Mouse (Mus musculus) hindbrain, embryonic 12.5 days (tissue): ENCODE results near the gene C2. TPM values are rescaled to one million over a fixed set of nuclear protein-coding genes. Genes with fewer than 3 reads are reported as not detected.
"Not testable (repeated sequence)": the region's sequence is repeated elsewhere in the genome, so short reads cannot be mapped to it uniquely, and the experiment has no call there.

Experiments used
- ATAC-seq: fragments of 200-750 bp; cut with Nextera tagmentation; 2 replicates; pipeline ENCODE4 v1.8.0; 2017; ENCODE audit warnings: moderate TSS enrichment; ENCODE audit not compliant: low FRiP score
- H3K27ac ChIP-seq: fragments of 300-500 bp; sonication (generic); 2 replicates; pipeline ENCODE4 v1.5.1; 2016; ENCODE audit warnings: mild to moderate bottlenecking
- H3K27me3 ChIP-seq: fragments of 300-500 bp; sonication (generic); 2 replicates; pipeline ENCODE4 v1.6.1; 2016; ENCODE audit warnings: mild to moderate bottlenecking
- H3K36me3 ChIP-seq: fragments of 300-500 bp; sonication (generic); 2 replicates; pipeline ENCODE4 v1.6.1; 2016; ENCODE audit warnings: mild to moderate bottlenecking
- H3K4me1 ChIP-seq: fragments of 300-500 bp; sonication (generic); 2 replicates; pipeline ENCODE4 v1.6.1; 2016
- H3K4me2 ChIP-seq: fragments of 300-500 bp; sonication (generic); replicated peaks from 2 replicates; pipeline ENCODE4 v1.6.1; 2016; ENCODE audit warnings: mild to moderate bottlenecking
- H3K4me3 ChIP-seq: fragments of 300-500 bp; sonication (generic); 2 replicates; pipeline ENCODE4 v1.5.1; 2016; ENCODE audit warnings: mild to moderate bottlenecking
- H3K9ac ChIP-seq: fragments of 300-500 bp; sonication (generic); 2 replicates; pipeline ENCODE4 v1.6.1; 2016; ENCODE audit warnings: mild to moderate bottlenecking, moderate library complexity
- H3K9me3 ChIP-seq: fragments of 300-500 bp; sonication (generic); replicated peaks from 2 replicates; pipeline ENCODE4 v1.6.1; 2016; ENCODE audit warnings: mild to moderate bottlenecking
- WGBS: fragments of 180-500 bp; shearing (Covaris S2); methylation state at CpG from one replicate; pipeline ENCODE4 v1.1.7; 2016; 5-methylcytosine and 5-hydroxymethylcytosine counted together
- polyA plus RNA-seq: library from polyadenylated mRNA; unstranded; fragments of >200 nt; fragmentation: Nextera tagmentation; extraction: Ambion mirVana; gene quantifications from 2 replicates; pipeline ENCODE4 v1.2.1, GENCODE M21; 2016

Gene C2
- polyA plus RNA-seq, 1 experiment from 2014 or later: 2.6 TPM

DNA sequence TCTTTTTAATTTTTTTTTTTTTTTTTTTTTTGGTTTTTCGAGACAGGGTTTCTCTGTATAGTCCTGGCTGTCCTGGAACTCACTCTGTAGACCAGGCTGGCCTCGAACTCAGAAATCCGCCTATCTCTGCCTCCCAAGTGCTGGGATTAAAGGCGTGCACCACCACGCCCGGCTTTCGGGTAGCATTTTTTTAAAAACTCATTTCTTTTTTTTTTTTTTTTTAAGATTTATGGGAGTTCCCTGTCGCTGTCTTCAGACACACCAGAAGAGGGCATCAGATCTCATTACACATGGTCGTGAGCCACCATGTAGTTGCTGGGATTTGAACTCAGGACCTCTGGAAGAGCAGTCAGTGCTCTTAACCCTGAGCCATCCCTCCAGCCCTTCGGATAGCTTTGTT lies 3.9 kb upstream of the C2 start:
- H3K9me3 ChIP-seq, H3K27ac ChIP-seq, H3K4me3 ChIP-seq, ATAC-seq, H3K4me2 ChIP-seq, H3K9ac ChIP-seq, H3K27me3 ChIP-seq: not testable (repeated sequence)
- H3K36me3 ChIP-seq: peaks cover 54% of the 10 kb centered on the region
- WGBS: 91% methylated on average over 9 of the region's 10 CpGs
- H3K4me1 ChIP-seq: peaks cover 24% of the 10 kb centered on the region

DNA sequence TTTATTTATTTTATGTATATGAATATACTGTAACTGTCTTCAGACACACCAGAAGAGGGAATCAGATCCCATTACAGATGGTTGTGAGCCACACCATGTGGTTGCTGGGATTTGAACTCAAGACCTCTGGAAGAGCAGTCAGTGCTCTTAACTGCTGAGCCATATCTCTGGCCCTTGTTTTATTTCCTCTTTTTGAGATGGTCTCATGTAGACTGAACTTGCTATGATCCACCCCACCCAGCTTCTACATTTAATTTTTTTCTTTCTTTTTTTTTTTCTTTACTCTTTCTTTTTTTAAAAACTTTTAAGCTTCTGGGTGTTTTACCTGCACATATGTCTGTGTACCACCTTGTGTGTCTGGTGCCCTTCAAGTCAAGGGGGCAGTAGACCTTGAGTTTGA lies 2.8 kb upstream of the C2 start:
- not testable (repeated sequence) for ATAC-seq, H3K9me3 ChIP-seq, H3K4me3 ChIP-seq, H3K27ac ChIP-seq, H3K9ac ChIP-seq, H3K27me3 ChIP-seq, H3K4me2 ChIP-seq
- peaks cover 35% of the 10 kb centered on the region for H3K4me1 ChIP-seq
- H3K36me3 ChIP-seq: peaks cover 48% of the 10 kb centered on the region

DNA sequence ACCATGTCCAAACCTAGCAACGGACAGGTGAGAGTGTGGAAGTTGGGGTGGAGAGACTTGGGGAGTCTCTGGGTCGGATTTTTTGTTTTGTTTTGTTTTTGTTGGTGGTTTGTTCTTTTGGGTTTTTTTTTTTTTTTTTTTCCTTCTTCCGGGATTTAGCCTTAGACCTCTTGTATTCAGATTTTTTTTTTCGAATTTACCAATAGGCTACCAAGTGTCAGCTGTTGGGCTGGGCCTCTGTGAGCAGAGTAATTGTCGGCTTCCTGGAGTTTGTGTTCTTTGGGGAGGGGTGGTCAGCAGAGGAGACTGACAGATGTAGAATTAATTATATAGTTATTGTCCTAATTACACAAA lies 1.8 kb upstream of the C2 start:
- 2% methylated on average over 5 of the region's 5 CpGs for WGBS
- no peaks in the 10 kb centered on the region for H3K9me3 ChIP-seq
- peaks cover 38% of the 10 kb centered on the region for H3K36me3 ChIP-seq
- no peak for ATAC-seq
- peak overlapping the region; percentile 100 for H3K4me3 ChIP-seq
- H3K9ac ChIP-seq: peak overlapping the region; percentile 100
- H3K4me2 ChIP-seq: peak overlapping the region; percentile 98
- H3K27me3 ChIP-seq: no peaks in the 10 kb centered on the region
- H3K4me1 ChIP-seq: peaks cover 43% of the 10 kb centered on the region
- peak overlapping the region; percentile 98 for H3K27ac ChIP-seq

DNA sequence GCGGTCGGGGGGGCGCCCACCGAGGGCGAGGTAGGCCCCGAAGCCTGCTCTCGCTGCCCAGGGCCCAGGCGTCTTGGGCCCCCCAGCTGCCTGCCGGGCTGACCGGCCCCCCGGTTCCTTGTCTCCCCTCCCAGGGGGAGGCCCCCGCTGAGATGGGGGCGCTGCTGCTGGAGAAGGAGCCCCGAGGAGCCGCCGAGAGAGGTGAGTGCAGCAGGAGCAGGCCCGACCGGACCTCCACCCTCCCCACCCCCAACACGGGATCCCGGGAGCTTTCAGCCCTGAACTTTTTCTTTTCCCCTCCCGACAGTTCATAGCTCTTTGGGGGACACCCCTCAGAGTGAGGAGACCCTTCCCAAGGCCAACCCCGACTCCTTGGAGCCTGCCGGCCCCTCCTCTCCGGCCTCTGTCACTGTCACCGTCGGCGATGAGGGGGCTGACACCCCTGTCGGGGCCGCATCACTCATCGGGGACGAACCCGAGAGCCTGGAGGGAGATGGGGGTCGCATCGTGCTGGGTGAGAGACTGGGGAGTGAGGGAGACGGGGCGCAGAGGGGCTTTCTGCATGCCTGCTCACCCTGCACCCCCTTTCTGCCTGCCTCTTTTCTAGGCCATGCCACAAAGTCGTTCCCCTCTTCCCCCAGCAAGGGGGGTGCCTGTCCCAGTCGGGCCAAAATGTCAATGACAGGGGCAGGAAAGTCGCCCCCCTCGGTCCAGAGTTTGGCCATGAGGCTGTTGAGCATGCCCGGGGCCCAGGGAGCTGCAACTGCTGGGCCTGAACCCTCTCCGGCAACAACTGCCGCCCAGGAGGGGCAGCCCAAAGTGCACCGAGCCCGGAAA lies 1.2 kb upstream of the C2 start:
- Histone ChIP-seq H3K36me3 (peaks cover 32% of the 10 kb centered on the region), H3K4me1 (peaks cover 43% of the 10 kb centered on the region), H3K4me3 (peak overlapping the region; percentile 100), H3K4me2 (peak overlapping the region; percentile 98), H3K27ac (peak overlapping the region; percentile 98), H3K27me3 (no peaks in the 10 kb centered on the region), H3K9ac (peak overlapping the region; percentile 100), H3K9me3 (no peaks in the 10 kb centered on the region)
- under 1% methylated on average over 30 of the region's 45 CpGs for whole genome bisulfite sequencing
- peak; percentile 8; the same call in 1 of the 2 replicates for ATAC-seq

DNA sequence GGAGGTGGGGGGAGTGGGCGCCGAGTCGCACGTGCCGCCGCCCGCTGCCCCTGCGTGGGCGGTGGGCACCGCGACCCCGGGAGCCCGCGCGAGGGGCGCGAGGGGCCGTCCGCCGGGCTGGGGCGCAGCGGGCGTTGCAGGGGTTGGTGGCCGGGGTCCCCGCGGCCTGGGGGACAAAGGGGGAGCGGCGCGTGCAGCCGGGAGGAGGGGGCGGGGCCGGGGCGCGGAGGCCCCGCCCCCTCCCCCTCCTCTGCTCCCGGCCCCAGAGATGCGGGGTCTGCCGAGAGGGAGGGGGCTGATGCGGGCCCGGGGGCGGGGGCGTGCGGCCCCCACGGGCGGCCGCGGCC lies 614 bp upstream of the C2 start:
- H3K4me1 ChIP-seq: peaks cover 44% of the 10 kb centered on the region

DNA sequence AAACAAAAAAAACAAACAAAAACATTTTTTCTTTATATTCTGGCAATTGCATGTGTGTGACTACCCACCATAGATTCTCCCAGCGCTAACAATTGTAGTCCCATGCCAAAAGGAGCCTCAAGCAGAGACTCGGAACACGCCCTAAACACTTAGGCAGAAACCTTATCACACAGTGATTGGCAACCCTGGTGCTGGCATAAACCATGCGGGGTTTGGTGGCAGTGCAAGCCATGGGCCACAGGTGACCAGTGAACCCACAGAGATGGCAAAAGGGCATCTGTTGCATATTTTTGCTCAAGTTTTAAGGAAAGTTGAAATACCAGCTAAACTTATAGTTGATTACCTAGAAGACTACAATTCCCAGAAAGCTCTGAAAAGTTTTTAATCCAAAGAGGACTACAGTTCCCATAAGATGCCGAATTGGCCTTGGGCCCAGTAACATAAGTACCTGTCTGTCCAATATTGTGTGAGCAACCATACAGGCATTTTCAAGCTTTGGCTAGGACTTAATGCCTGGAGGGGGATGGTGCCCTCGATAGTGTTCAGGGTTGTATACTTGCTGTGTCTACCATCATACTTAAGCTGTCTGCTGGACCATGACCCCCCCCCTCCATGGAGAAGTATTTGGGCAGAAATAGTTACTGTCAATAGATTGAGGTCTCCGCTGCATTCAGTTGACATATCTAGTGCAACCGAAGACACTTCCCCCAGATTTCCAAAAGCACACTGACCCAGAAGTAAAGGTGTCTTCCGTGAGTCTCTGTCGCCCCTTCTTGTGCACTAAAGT lies 499 bp downstream of the C2 start:
- H3K27me3 ChIP-seq: no peaks in the 10 kb centered on the region
- no peak for ATAC-seq
- H3K36me3 ChIP-seq: peaks cover 15% of the 10 kb centered on the region
- peaks cover 48% of the 10 kb centered on the region for H3K4me1 ChIP-seq
- H3K4me3 ChIP-seq: peak overlapping the region; percentile 100
- H3K4me2 ChIP-seq: peak overlapping the region; percentile 98
- H3K9me3 ChIP-seq: no peaks in the 10 kb centered on the region
- peak overlapping the region; percentile 100 for H3K9ac ChIP-seq
- peak overlapping the region; percentile 98 for H3K27ac ChIP-seq
- WGBS: 25% methylated on average over 10 of the region's 10 CpGs

More for the DNA sequence above, 614 bp upstream of the C2 start:
- no peaks in the 10 kb centered on the region for H3K27me3 ChIP-seq
- peaks cover 27% of the 10 kb centered on the region for H3K36me3 ChIP-seq
- 0% methylated on average over 8 of the region's 47 CpGs for WGBS
- H3K4me3 ChIP-seq: peak overlapping the region; percentile 100
- 0 out of 2 replicates have a peak, but pooled peaks have one; percentile 6 for ATAC-seq
- peak overlapping the region; percentile 98 for H3K4me2 ChIP-seq
- H3K27ac ChIP-seq: peak overlapping the region; percentile 98
- peak overlapping the region; percentile 100 for H3K9ac ChIP-seq
- H3K9me3 ChIP-seq: no peaks in the 10 kb centered on the region

DNA sequence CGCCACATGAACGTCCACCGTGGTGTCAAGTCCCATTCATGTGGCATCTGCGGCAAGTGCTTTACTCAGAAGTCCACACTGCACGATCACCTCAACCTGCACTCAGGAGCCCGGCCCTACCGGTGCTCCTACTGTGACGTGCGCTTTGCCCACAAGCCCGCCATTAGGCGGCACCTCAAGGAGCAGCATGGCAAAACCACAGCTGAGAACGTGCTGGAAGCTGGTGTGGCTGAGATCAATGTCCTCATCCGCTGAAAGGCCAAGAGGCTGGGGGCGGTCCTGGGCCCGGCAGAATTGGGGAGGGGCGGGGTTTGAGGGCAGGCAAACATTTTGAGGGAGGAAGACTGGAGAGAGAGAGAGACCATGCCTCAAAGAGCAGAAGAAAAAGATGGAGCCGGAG lies 1.7 kb downstream of the C2 start:
- Histone ChIP-seq H3K4me2 (peak overlapping the region; percentile 98), H3K4me1 (peaks cover 48% of the 10 kb centered on the region), H3K4me3 (peak overlapping the region; percentile 76), H3K36me3 (peaks cover 7% of the 10 kb centered on the region), H3K9ac (peak overlapping the region; percentile 19; the same call in 1 of the 2 replicates), H3K27ac (no peak overlapping the region), H3K27me3 (no peaks in the 10 kb centered on the region), H3K9me3 (no peaks in the 10 kb centered on the region)
- ATAC-seq: no peak
- 88% methylated on average over 17 of the region's 17 CpGs for WGBS

DNA sequence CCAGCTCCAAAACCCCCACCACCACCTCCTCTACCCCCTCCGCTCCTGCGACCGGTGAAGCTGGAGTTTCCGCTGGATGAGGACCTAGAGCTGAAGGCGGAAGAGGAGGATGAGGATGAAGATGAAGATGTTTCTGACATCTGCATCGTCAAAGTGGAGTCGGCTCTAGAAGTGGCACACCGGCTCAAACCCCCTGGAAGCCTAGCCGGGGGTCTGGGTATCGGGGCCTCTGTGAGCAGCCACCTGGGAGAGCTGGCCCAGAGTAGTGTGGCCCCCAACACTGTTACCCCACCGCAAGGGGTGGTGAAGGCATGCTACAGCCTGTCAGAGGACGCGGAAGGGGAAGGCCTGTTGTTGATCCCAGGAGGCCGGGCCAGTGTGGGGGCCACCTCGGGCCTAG lies 2.3 kb downstream of the C2 start:
- Histone ChIP-seq H3K4me1 (peaks cover 48% of the 10 kb centered on the region), H3K9me3 (no peaks in the 10 kb centered on the region), H3K4me3 (peak overlapping the region; percentile 76), H3K4me2 (peak overlapping the region; percentile 98), H3K27me3 (no peaks in the 10 kb centered on the region), H3K27ac (peak overlapping the region; percentile 92), H3K36me3 (peaks cover 5% of the 10 kb centered on the region), H3K9ac (peak overlapping the region; percentile 97)
- ATAC-seq: no peak
- WGBS: 94% methylated on average over 15 of the region's 15 CpGs

DNA sequence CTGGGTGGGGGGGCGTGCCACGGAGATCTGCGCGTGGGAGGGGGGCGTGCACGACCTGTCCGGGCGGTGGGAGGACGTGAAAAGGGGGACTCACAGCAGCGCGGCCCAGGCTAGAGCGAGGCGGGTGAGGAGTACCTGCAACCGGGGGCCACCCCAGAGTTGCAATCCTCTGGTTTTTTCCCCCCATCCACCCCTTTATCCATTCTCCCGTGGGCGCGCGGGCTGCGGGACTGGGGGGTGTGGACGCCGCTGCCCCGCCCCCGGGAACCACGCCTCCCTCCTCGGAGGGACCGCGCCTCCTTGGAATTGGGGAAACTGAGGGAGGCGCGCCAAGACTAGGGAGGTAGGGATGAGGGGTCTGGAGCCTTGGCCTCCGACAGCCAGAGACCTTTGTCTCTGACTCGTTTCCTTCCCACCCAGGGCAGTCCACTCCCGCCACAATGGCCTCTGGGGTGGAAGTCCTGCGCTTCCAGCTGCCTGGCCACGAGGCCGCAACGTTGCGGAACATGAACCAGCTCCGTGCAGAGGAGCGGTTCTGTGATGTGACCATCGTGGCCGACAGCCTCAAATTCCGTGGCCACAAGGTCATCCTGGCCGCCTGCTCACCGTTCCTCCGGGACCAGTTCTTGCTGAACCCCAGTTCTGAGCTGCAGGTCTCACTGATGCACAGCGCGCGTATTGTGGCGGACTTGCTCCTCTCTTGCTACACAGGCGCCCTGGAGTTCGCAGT lies 3.1 kb downstream of the C2 start:
- Histone ChIP-seq H3K36me3 (peaks cover 5% of the 10 kb centered on the region), H3K4me3 (peak overlapping the region; percentile 76), H3K4me1 (peaks cover 41% of the 10 kb centered on the region), H3K9ac (peak overlapping the region; percentile 97), H3K4me2 (peak overlapping the region; percentile 98), H3K9me3 (no peaks in the 10 kb centered on the region), H3K27me3 (no peaks in the 10 kb centered on the region), H3K27ac (peak overlapping the region; percentile 92)
- 9% methylated on average over 46 of the region's 51 CpGs for WGBS
- ATAC-seq: peak; percentile 29

DNA sequence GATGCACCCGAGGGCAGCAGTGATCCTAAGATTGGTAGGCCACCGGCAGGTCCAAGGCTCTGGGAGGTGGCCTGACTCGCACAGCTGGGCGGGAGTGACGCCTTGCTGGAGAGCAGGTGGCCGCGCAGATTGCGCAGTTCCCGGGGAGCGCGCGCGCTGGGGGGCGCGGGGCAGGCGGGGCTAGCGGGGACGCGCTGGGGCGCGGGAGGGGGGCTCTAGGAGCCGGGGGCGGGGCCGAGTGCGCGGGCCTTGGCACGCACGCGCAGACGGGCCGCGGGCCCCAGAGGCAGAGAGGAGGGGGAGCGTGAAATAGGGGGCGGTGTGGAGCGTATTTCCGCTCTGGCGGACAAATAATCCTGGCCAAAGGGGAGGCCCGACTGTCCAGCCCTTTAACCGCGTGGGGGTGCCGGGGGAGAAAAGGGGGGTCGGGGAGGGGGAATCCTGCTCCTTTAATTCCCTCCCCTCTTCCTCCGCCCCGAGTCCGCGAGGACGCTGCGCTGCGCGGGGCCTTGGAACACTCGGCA lies 3.9 kb downstream of the C2 start:
- Histone ChIP-seq H3K4me2 (peak overlapping the region; percentile 98), H3K27me3 (no peaks in the 10 kb centered on the region), H3K9ac (peak overlapping the region; percentile 97), H3K36me3 (peaks cover 5% of the 10 kb centered on the region), H3K4me1 (peaks cover 35% of the 10 kb centered on the region), H3K27ac (peak overlapping the region; percentile 92), H3K4me3 (peak overlapping the region; percentile 76), H3K9me3 (no peaks in the 10 kb centered on the region)
- peak; percentile 86 for ATAC-seq
- 0% methylated on average over 24 of the region's 51 CpGs for WGBS

DNA sequence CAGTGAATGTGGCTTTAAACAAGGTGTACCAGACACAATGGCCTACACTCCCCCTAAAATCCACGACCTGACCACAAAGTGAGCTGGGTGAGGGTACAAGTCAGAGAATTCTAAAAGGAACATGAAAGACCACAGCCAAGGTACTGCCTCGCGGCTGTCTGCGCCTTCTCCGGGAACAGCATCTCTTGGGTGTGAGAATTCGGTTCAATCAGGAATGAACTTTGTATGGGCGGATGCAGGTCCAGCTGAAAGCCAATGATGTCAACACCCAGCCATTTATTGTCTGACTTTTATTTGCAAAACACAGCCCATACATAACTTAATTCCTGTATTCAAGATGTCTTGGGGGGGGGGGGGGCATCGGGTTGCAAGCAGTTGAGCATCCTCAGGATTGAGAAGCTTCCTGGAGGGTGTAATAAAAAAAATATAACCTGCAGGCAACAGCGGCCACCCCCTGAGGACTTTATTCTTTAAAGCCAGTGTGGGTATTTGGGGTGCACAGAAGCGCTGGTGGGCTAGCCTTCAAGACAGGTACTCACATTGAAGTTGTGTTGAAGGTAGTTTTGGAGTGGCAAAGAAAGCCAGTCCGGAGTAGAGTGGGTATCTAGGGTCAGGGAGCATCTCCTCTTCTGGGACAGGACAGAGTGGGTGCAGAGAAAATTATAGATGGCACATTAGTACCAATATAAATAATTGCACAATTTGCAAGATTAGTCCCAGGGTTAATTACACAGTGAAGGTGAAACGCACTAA lies 4.8 kb downstream of the C2 start:
- Histone ChIP-seq H3K27me3 (no peaks in the 10 kb centered on the region), H3K9me3 (no peaks in the 10 kb centered on the region), H3K4me2 (peak overlapping the region; percentile 98), H3K36me3 (peaks cover 5% of the 10 kb centered on the region), H3K9ac (peak overlapping the region; percentile 97), H3K4me1 (peaks cover 35% of the 10 kb centered on the region), H3K27ac (peak overlapping the region; percentile 92), H3K4me3 (peak overlapping the region; percentile 76; the same call in 1 of the 2 replicates)
- ATAC-seq: no peak
- WGBS: 76% methylated on average over 12 of the region's 12 CpGs
